ENCODE assay signal across 7 mouse cellular contexts in the genomic region with DNA sequence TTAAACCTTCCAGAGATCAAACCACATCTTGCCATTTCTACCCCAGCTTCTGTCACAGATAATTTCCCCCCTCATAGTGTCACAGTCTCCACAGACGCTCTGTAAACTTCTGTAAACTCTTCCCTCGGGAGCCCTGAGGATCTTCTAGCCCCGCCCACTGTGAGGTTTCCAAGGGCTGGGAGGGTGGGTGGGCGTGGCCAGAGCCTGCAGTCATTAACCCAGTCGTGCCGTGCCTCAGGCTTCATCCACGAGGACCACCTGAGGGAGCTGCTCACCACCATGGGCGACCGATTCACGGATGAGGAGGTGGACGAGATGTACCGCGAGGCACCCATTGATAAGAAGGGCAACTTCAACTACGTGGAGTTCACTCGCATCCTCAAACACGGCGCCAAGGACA. TPM values are rescaled to one million over a fixed set of nuclear protein-coding genes. Genes with fewer than 3 reads are reported as not detected.
DNase-seq lines count a peak whose midpoint lies in the region; ATAC-seq lines count a peak whose summit lies in the region.

No protein-coding gene starts in this region.

- no peak overlapping the region for H3K27ac ChIP-seq in hindbrain, embryonic 13.5 days

- ATAC-seq in hindbrain, embryonic 13.5 days (ENCODE audit: low FRiP score): 0 out of 2 replicates have a peak, but pooled peaks have one; percentile 17

- no peak overlapping the region for H3K4me3 ChIP-seq in hindbrain, embryonic 13.5 days

- peak; percentile 63 for DNase-seq in kidney, postnatal 10 days
- no peak for DNase-seq in kidney, adult 18-20 months
- peak; percentile 54 for DNase-seq in c-Kit-negative CD71-positive TER-119-positive erythroid progenitor cells, embryonic 14.5 days (ENCODE audit: low read depth, low spot score)
- DNase-seq in mesoderm, embryonic 11.5 days (ENCODE audit: low read depth, low spot score): peak; percentile 37
- no peak for DNase-seq in layer of hippocampus, adult 9-10 months (ENCODE audit: low spot score)
- no peak for DNase-seq in thymus, postnatal 14 days

- H3K27me3 ChIP-seq in hindbrain, embryonic 13.5 days: peaks cover 12% of the 10 kb centered on the region

- no peak overlapping the region for H3K9ac ChIP-seq in hindbrain, embryonic 13.5 days

- no peak overlapping the region for H3K4me2 ChIP-seq in hindbrain, embryonic 13.5 days

- no peaks in the 10 kb centered on the region for H3K9me3 ChIP-seq in hindbrain, embryonic 13.5 days

- peaks cover 20% of the 10 kb centered on the region for H3K4me1 ChIP-seq in hindbrain, embryonic 13.5 days (replicated peaks)

- no peaks in the 10 kb centered on the region for H3K36me3 ChIP-seq in hindbrain, embryonic 13.5 days

- 12% methylated on average over 17 of the region's 17 CpGs for WGBS in hindbrain, embryonic 13.5 days

RNA-seq across cellular contexts. Expression of gene Myl9, which starts 5.5 kb away (rescaled TPM):
- 39.1 and 53.3 TPM in 2 replicates for polyA plus RNA-seq in hindbrain, embryonic 13.5 days (2015; fragmentation: Nextera tagmentation; extraction: Ambion mirVana)

RNA-seq across cellular contexts. Expression of gene Tgif2, which starts 59.1 kb away (rescaled TPM):
- 25.7 and 28.6 TPM in 2 replicates for polyA plus RNA-seq in hindbrain, embryonic 13.5 days (2015; fragmentation: Nextera tagmentation; extraction: Ambion mirVana)

Comparison
In these comparisons a context has a peak if more than half of its experiments do, and no peak if none do; other contexts are left out.
1. DNase-seq: peak in kidney, postnatal 10 days (single experiment), c-Kit-negative CD71-positive TER-119-positive erythroid progenitor cells, embryonic 14.5 days (single experiment) and mesoderm, embryonic 11.5 days (single experiment); none in kidney, adult 18-20 months (single experiment), layer of hippocampus, adult 9-10 months (single experiment) and thymus, postnatal 14 days (single experiment).